Mouse (Mus musculus) testis, postnatal 10 days (tissue): ENCODE measurements around the gene Nrxn3.

Source experiments
- DNase-seq: peaks from one replicate; pipeline ENCODE4 v3.0.0; 2021; ENCODE audit warnings: low spot score

Nrxn3 gene

DNA sequence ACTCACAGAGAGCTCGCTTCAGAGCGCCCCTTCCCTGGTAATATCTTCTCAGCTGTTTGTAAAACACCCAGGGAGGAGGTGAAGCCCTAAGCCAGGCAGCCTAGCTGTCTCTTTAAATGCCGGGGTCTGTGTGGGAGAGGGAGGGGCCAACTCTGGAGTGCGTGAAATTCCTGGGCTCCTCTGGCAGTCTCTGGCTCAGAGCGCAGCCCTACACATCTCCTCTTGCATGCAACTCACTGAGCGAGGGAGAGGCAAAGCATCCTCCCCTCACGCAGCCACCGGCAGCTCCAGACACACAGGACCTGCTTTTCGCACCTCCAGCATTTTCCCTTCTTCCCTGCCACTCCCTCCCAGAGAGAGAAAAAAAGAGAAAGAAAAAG lies at the start of gene Nrxn3:
Nrxn3 (plus strand) TSS at position 186 of the 380 bp plus-strand sequence.
- DNase-seq: peak; percentile 42

GRCm38 (mm10) chr12:88704159-88704846 lies 18.4 kb upstream of the Nrxn3 start:
- DNase-seq: no peak

GRCm38 (mm10) chr12:88705959-88706358 lies 16.7 kb upstream of the Nrxn3 start:
- DNase-seq: no peak

DNA sequence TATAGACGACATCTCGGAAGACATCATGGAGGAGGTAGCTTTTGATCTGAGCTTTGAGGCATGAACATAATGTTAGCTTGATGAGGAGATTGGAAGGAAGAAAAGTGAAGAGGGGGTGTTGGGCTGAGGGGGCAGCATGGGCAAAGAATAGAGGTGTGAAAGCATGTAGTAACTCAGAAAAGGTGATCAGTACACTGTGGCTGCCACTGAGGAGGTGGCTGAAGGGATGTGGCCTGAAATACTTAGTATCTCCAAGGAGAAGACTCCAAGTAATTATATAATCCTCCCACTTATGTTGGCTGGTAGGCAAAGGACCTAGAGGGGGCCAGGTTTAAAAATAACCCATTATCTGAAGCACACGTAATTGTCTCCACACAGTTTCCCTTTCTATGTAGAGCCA lies 14.9 kb upstream of the Nrxn3 start:
- DNase-seq: no peak

- DNase-seq: peak; percentile 83
Measured at GRCm38 (mm10) chr12:88709223-88709622, 13.5 kb upstream of the Nrxn3 start.

DNA sequence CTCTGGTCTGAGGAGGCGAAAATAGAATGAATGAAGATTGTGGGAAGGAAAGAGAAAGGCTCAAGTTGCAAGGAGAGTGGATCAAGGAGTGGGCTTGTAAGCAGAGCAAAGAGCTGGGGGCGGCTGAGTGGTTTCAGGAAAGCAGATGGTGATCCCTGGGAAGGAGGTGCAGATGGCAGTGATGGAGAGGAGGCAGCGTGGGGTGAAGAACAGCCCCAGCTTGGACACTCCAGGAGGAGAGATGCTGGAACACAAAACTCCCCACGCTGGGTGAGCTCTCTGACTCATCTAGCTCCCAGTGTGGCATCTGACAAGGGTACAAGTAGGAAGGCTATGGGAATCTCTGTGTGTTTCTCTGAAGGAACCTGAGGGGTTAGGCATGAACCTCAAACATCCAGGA lies 9.2 kb upstream of the Nrxn3 start:
- no peak for DNase-seq

- DNase-seq: no peak
Measured at GRCm38 (mm10) chr12:88722031-88722690, 515 bp upstream of the Nrxn3 start.

DNA sequence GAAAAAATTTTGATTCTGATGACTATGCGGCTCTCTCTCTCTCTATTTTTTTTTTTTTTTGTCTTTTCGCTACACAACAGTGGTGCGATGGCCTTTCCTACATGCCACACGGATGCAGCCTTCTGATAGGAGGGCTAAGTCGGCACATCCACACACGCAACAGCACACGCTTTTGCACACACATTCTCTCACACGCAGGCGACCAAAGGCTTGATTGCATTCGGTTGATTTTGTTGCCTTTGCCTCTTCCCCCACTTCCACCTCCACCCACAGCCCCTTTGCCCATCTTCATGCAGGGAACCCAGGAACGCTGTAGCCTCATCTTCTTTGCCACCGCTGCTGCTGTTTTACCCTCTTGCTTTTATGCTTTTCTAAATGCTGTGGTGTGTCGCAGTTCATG lies 3.6 kb downstream of the Nrxn3 start:
- DNase-seq: no peak

GRCm38 (mm10) chr12:88726755-88727154 lies 4.1 kb downstream of the Nrxn3 start:
- no peak for DNase-seq

DNA sequence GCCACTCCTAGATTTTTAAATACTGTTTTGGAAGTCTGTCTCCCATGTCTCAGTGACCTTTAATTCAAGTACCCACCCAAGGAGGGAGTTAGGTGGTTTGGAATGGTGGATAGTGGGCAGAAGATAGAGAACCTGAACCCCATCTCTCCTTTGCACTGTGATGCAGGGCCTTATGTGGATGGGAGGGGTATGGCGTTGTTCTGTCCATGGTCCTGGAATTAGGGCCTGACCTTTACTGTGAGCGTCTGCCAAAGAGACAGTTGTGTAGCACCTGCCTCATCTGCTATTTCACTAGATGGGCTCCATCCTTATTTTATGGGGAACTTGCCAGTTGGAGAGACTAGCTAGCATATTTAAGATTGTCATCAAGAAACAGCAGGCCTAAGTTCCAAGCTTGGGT lies 8.0 kb downstream of the Nrxn3 start:
- no peak for DNase-seq

DNA sequence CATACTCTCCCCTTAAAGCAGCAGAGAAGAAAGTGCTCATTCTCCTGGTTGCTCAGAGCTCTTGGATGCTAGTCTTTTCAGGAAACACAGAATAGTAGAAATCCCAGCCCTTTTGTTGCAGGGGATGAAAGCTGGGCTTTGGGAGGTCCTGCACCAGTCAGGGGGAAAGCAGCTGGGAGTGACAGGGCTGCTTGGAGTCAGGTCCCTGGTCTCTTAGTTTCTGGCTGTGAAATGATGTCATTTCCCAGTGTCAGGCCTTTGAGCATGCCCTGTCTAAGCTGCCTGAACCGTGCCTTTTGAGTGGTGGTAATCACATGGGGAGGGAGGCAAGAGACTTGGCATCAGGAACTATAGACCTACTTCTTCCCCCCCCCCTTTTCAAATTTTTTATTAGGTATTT lies 12.4 kb downstream of the Nrxn3 start:
- DNase-seq: no peak

- DNase-seq: no peak
Measured at GRCm38 (mm10) chr12:88737081-88737480, 14.4 kb downstream of the Nrxn3 start.

DNA sequence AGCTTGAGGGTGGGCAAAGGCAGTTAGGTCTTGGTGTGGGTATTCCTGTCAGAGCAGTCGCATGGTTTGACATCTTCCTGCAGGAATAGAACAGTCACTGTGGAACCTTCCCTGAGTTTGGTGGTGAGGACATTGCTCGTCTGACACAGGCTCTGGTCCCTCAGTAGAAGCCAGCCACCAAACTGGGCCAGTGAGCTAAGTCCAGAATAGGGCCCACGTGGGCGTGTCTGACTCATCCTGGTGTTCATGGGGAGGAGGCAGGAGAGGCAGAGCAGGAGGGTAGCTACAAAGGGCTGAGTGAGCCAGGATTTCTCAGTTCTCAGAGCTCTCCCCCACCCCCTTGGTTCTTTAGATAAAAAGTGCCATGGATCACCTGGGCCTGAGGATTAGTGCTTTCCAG lies 15.9 kb downstream of the Nrxn3 start:
- no peak for DNase-seq

- DNase-seq: no peak
Measured at GRCm38 (mm10) chr12:88746788-88747187, 24.1 kb downstream of the Nrxn3 start.

- DNase-seq: no peak
Measured at GRCm38 (mm10) chr12:88764791-88765190, 42.1 kb downstream of the Nrxn3 start.

DNA sequence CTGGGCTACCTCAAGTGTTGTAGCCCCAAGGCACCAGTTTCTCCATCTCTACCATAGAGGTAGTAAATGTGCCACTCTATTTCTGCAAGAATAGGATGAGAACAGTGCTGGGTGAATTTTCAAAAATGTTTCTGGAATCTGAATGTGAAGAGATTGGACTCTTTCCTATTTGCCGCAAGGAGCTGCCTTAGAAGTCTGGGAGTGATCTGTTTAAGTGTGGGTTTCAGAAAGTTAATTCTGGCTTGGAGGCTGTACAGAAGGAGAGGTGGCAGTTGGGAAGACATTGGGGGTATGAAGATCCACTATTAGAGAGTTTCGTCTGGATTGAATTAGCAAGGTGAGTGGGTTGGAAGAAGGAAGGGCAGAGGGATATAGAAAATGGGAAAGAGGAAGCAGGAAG lies 52.0 kb downstream of the Nrxn3 start:
- DNase-seq: no peak

DNA sequence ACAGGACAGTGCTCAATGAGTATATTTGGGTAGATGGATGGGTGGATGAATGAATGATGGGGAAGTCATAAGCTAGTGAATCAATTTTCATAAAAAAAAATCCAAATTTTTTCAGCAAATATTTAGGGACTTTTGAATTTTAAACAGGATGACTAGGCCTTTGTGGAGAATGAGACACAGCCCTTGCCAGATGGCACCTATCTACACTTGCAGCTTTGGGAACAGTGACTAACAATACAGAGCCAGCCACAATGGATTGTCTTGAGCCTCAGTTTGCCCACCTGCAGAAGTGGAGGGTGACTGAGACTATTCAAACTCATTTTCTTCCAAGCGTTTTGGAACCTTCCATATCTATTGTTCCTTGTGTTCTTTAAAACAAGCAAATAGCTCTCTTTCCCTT lies 55.4 kb downstream of the Nrxn3 start:
- DNase-seq: no peak

DNA sequence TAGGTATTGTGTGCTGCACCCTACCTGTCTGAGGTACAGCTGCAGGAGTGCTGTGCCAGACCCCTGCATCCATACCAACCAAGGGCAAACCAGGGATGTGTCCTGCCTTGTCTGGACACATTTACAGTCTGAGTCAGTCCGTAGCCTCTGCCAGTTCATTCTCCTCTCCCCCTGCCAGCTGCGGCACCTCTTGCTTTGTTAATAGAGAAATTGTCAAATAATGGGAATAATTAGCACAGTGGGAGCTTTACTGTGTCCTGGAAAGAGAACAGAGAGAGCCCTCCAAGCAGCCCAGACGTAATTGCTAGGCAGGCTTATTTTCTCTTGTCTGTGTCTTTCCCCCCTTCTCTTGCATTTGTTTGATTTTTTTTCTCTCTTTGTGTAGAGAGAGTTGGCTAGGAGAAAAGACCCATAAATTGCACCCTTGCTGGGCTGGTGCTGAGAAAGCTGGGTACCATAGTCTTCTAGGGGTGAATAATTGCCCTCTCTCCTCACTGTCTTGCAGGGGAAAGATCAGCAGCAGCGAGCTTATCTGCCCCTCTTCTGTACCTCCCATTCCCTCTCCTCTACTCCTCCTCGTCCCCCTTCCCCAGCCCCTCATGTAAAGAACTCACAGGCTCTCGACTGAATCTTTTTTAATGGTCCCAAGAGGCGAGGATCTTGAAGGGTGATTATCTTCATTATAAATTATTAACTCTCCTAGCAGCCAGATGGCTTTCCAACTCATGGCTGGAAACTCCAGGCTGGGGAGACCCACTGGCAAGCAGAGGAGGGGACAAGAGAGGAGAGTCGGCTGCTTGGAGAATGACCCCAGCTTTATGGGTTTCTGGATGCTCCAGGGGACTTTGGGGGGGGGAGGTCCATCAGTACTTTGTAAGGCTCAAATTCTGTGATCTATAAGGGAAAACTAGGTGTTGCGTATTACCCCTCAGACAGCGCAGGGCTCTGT lies 61.8 kb downstream of the Nrxn3 start:
- DNase-seq: no peak

- DNase-seq: no peak
Measured at GRCm38 (mm10) chr12:88793314-88793713, 70.6 kb downstream of the Nrxn3 start.

- DNase-seq: peak; percentile 51
Measured at GRCm38 (mm10) chr12:88800990-88801655, 78.4 kb downstream of the Nrxn3 start.

- DNase-seq: no peak
Measured at GRCm38 (mm10) chr12:88801656-88802007, 79.0 kb downstream of the Nrxn3 start.

DNA sequence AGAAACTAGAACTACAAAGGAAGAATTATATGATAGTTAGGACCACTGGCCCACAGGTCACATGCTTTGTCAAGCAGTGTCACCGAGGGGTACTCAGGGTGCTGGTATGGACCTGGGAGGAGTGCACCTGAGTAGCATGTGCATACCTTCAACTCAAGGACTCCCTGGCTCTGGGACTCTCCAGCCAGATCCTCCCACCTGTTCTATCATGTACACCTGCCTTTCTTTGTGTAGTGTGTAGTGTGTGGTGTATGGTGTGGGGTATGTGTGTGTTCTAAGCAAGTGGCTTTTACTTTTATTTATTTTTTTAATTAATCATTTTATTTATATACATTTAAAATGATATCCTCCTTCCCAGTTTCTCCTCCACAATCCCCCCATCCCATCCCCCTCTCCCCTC lies 86.3 kb downstream of the Nrxn3 start:
- DNase-seq: no peak
